Mouse (Mus musculus): Measurements from ENCODE around the gene Ift81.

Ift81 gene

GRCm38 (mm10) chr5:122625565-122626252 is 11.4 kb upstream of the Ift81 start:
- no peak for DNase-seq (ENCODE audit: low spot score)

GRCm38 (mm10) chr5:122624952-122625479 is 10.7 kb upstream of the Ift81 start:
- DNase-seq (ENCODE audit: low spot score) = no peak

- no peak for DNase-seq (ENCODE audit: low spot score)
Measured at GRCm38 (mm10) chr5:122623861-122624260, 9.5 kb upstream of the Ift81 start.

- DNase-seq (ENCODE audit: low spot score) = peak; percentile 87
Measured at GRCm38 (mm10) chr5:122622526-122622925, 8.2 kb upstream of the Ift81 start.

GRCm38 (mm10) chr5:122621376-122621886 is 7.1 kb upstream of the Ift81 start:
- DNase-seq (ENCODE audit: low spot score) = peak; percentile 94

- no peak for DNase-seq (ENCODE audit: low spot score)
Measured at GRCm38 (mm10) chr5:122619686-122620296, 5.5 kb upstream of the Ift81 start.

GRCm38 (mm10) chr5:122617718-122618117 is 3.4 kb upstream of the Ift81 start:
- no peak for DNase-seq (ENCODE audit: low spot score)

- DNase-seq (ENCODE audit: low spot score) = peak; percentile 79
Measured at GRCm38 (mm10) chr5:122611651-122612050, 2.7 kb downstream of the Ift81 start.

- DNase-seq (ENCODE audit: low spot score) = no peak
Measured at GRCm38 (mm10) chr5:122604894-122605293, 9.4 kb downstream of the Ift81 start.

- no peak for DNase-seq (ENCODE audit: low spot score)
Measured at GRCm38 (mm10) chr5:122602233-122602632, 12.1 kb downstream of the Ift81 start.

GRCm38 (mm10) chr5:122595470-122595869 is 18.8 kb downstream of the Ift81 start:
- peak; percentile 70 for DNase-seq (ENCODE audit: low spot score)

- DNase-seq (ENCODE audit: low spot score) = no peak
Measured at GRCm38 (mm10) chr5:122589891-122590290, 24.4 kb downstream of the Ift81 start.

GRCm38 (mm10) chr5:122585546-122585945 is 28.8 kb downstream of the Ift81 start:
- DNase-seq (ENCODE audit: low spot score) = no peak

GRCm38 (mm10) chr5:122584093-122584492 is 30.2 kb downstream of the Ift81 start:
- DNase-seq (ENCODE audit: low spot score) = no peak

GRCm38 (mm10) chr5:122576683-122577329 is 37.5 kb downstream of the Ift81 start:
- no peak for DNase-seq (ENCODE audit: low spot score)

GRCm38 (mm10) chr5:122572001-122572400 is 42.3 kb downstream of the Ift81 start:
- peak; percentile 17 for DNase-seq (ENCODE audit: low spot score)

GRCm38 (mm10) chr5:122566626-122567025 is 47.7 kb downstream of the Ift81 start:
- DNase-seq (ENCODE audit: low spot score) = no peak

- no peak for DNase-seq (ENCODE audit: low spot score)
Measured at GRCm38 (mm10) chr5:122560654-122561053, 53.7 kb downstream of the Ift81 start.

GRCm38 (mm10) chr5:122558127-122558526 is 56.2 kb downstream of the Ift81 start:
- no peak for DNase-seq (ENCODE audit: low spot score)

GRCm38 (mm10) chr5:122555107-122555506 is 59.2 kb downstream of the Ift81 start:
- DNase-seq (ENCODE audit: low spot score) = no peak

GRCm38 (mm10) chr5:122552638-122553037 is 61.7 kb downstream of the Ift81 start:
- no peak for DNase-seq (ENCODE audit: low spot score)

GRCm38 (mm10) chr5:122550460-122550859 is 63.9 kb downstream of the Ift81 start:
- DNase-seq (ENCODE audit: low spot score) = no peak

GRCm38 (mm10) chr5:122548671-122549070 is 65.6 kb downstream of the Ift81 start:
- DNase-seq (ENCODE audit: low spot score) = no peak

Measured in adipocyte (in vitro differentiated cells).